Mouse (Mus musculus) lung, embryonic 15.5 days (tissue): Measurements from ENCODE around the gene Sec61g. TPM values are rescaled to one million over a fixed set of nuclear protein-coding genes. Genes with fewer than 3 reads are reported as not detected.

Experiments
- ATAC-seq: fragments of 200-750 bp; cut with Nextera tagmentation; 2 replicates; pipeline ENCODE4 v1.8.0; 2017; ENCODE audit warnings: moderate number of reproducible peaks, borderline replicate concordance; ENCODE audit not compliant: low FRiP score, low TSS enrichment; ENCODE audit errors: extremely low read depth
- H3K27ac ChIP-seq: fragments of 300-500 bp; sonication (generic); 2 replicates; pipeline ENCODE4 v1.5.1; 2015; ENCODE audit warnings: moderate library complexity, mild to moderate bottlenecking, inconsistent platforms
- H3K27me3 ChIP-seq: fragments of 300-500 bp; sonication (generic); 2 replicates; pipeline ENCODE4 v1.6.1; 2015; ENCODE audit warnings: inconsistent platforms
- H3K36me3 ChIP-seq: fragments of 300-500 bp; sonication (generic); 2 replicates; pipeline ENCODE4 v1.6.1; 2015; ENCODE audit warnings: inconsistent platforms
- H3K4me1 ChIP-seq: fragments of 300-500 bp; sonication (generic); 2 replicates; pipeline ENCODE4 v1.6.1; 2015; ENCODE audit warnings: inconsistent platforms
- H3K4me2 ChIP-seq: fragments of 300-500 bp; sonication (generic); 2 replicates; pipeline ENCODE4 v1.6.1; 2015; ENCODE audit warnings: inconsistent platforms, mild to moderate bottlenecking, moderate library complexity
- H3K4me3 ChIP-seq: fragments of 300-500 bp; sonication (generic); 2 replicates; pipeline ENCODE4 v1.5.1; 2015; ENCODE audit warnings: mild to moderate bottlenecking, inconsistent platforms
- H3K9ac ChIP-seq: fragments of 300-500 bp; sonication (generic); 2 replicates; pipeline ENCODE4 v1.6.1; 2015; ENCODE audit warnings: inconsistent platforms
- H3K9me3 ChIP-seq: fragments of 300-500 bp; sonication (generic); 2 replicates; pipeline ENCODE4 v1.6.1; 2016; ENCODE audit warnings: inconsistent platforms
- WGBS: fragments of 180-500 bp; shearing (Covaris S2); methylation state at CpG from one replicate; pipeline ENCODE4 v1.1.7; 2015; 5-methylcytosine and 5-hydroxymethylcytosine counted together
- polyA plus RNA-seq: library from polyadenylated mRNA; unstranded; fragments of >200 nt; fragmentation: Nextera tagmentation; extraction: Ambion mirVana; gene quantifications from 2 replicates; pipeline ENCODE4 v1.2.1, GENCODE M21; 2015

The Sec61g gene
- 36.9 and 44.9 TPM in 2 replicates for polyA plus RNA-seq

DNA sequence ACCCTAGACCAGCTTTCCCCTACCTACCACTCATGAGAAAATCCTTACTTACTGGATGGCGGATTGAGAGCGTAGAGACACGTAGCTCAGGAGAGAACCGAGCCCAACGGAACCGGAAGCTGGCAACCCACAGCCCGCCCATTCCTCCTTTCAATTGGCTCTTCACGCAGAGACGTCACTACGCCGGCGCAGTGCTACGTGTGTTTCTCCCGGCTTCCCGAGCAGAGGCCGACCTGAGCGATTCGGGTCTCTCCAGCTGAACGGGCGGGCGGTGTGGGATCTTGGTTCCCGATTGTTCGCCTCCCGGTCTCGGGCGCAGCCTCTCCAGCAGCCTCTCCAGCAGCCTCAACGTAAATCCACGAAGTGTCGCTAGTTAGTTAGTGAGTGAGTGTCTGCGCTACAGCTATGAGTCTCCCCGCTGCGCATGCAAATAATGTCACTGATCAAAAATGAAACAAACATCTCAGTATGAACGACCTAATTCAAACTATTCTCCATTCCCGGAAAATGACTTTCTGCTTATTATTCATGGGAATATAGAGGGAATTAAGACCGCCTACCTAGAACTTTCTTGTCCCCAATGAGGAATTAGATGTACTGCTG is at the start of gene Sec61g:
Gene Sec61g (minus strand): TSS at position 433 of the 603 bp plus-strand sequence.
- peak within 1 kb of the TSS; percentile 96 for H3K27ac ChIP-seq
- peaks cover 25% of the 10 kb centered on the region for H3K36me3 ChIP-seq
- H3K9ac ChIP-seq = peak within 1 kb of the TSS; percentile 90
- peak; percentile 100 for ATAC-seq
- H3K27me3 ChIP-seq = no peaks in the 10 kb centered on the region
- under 1% methylated on average over 35 of the region's 35 CpGs for WGBS
- H3K4me2 ChIP-seq = peak within 1 kb of the TSS; percentile 60
- H3K4me1 ChIP-seq = no peaks in the 10 kb centered on the region; the same call in 1 of the 2 replicates
- H3K9me3 ChIP-seq = no peaks in the 10 kb centered on the region
- peak within 1 kb of the TSS; percentile 87 for H3K4me3 ChIP-seq

GRCm38 (mm10) chr11:16546421-16547163 is 38.3 kb upstream of the Sec61g start:
- H3K9ac ChIP-seq = no peak overlapping the region
- H3K4me2 ChIP-seq = no peak overlapping the region
- 0 out of 2 replicates have a peak overlapping the region, but pooled peaks have one; percentile 6 for H3K27ac ChIP-seq
- peaks cover 3% of the 10 kb centered on the region; the same call in 1 of the 2 replicates for H3K4me1 ChIP-seq
- no peak for ATAC-seq
- 52% methylated on average over 5 of the region's 5 CpGs for WGBS
- no peak overlapping the region for H3K4me3 ChIP-seq
- no peaks in the 10 kb centered on the region for H3K36me3 ChIP-seq
- no peaks in the 10 kb centered on the region for H3K27me3 ChIP-seq
- H3K9me3 ChIP-seq = no peaks in the 10 kb centered on the region

DNA sequence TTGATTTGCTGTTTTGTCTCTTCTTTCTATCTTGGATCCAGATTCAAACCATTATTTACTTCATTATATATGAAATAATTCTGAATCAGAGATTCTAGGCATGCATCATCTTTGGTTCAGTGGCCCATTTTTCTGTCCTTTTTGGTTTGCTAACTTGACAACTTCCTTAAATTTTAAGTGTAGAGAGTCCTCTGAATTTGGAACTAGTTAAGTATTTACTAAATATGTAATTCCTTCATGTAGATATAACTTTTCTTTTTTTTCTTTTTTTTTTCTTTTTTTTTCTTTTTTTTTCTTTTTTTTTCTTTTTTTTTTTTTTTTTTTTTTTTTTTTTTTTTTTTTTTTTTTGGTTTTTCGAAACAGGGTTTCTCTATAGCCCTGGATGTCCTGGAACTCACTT is 29.1 kb upstream of the Sec61g start:
- Histone ChIP-seq H3K36me3 (no peaks in the 10 kb centered on the region), H3K9me3 (no peaks in the 10 kb centered on the region), H3K27me3 (no peaks in the 10 kb centered on the region), H3K4me3 (no peak overlapping the region), H3K4me2 (no peak overlapping the region), H3K27ac (no peak overlapping the region), H3K9ac (no peak overlapping the region), H3K4me1 (no peaks in the 10 kb centered on the region)
- no peak for ATAC-seq
- WGBS = 87% methylated on average over 1 of the region's 1 CpGs

GRCm38 (mm10) chr11:16534582-16535553 is 26.6 kb upstream of the Sec61g start:
- Histone ChIP-seq H3K4me2 (no peak overlapping the region), H3K9ac (no peak overlapping the region), H3K36me3 (no peaks in the 10 kb centered on the region), H3K4me3 (no peak overlapping the region), H3K4me1 (no peaks in the 10 kb centered on the region), H3K9me3 (no peaks in the 10 kb centered on the region), H3K27ac (no peak overlapping the region), H3K27me3 (no peaks in the 10 kb centered on the region)
- 64% methylated on average over 5 of the region's 5 CpGs for WGBS
- no peak for ATAC-seq

GRCm38 (mm10) chr11:16532877-16533276 is 24.6 kb upstream of the Sec61g start:
- no peaks in the 10 kb centered on the region for H3K4me1 ChIP-seq
- no peak overlapping the region for H3K4me3 ChIP-seq
- H3K27ac ChIP-seq = no peak overlapping the region
- no peaks in the 10 kb centered on the region for H3K36me3 ChIP-seq
- no peaks in the 10 kb centered on the region for H3K9me3 ChIP-seq
- H3K27me3 ChIP-seq = no peaks in the 10 kb centered on the region
- ATAC-seq = no peak
- H3K9ac ChIP-seq = no peak overlapping the region
- H3K4me2 ChIP-seq = no peak overlapping the region
- 19% methylated on average over 5 of the region's 5 CpGs for WGBS

- Histone ChIP-seq H3K4me1 (no peaks in the 10 kb centered on the region), H3K9me3 (no peaks in the 10 kb centered on the region), H3K4me2 (no peak overlapping the region), H3K9ac (no peak overlapping the region), H3K36me3 (no peaks in the 10 kb centered on the region), H3K27me3 (no peaks in the 10 kb centered on the region), H3K4me3 (no peak overlapping the region), H3K27ac (no peak overlapping the region)
- ATAC-seq = no peak
Measured at GRCm38 (mm10) chr11:16528909-16529308, 20.6 kb upstream of the Sec61g start.

DNA sequence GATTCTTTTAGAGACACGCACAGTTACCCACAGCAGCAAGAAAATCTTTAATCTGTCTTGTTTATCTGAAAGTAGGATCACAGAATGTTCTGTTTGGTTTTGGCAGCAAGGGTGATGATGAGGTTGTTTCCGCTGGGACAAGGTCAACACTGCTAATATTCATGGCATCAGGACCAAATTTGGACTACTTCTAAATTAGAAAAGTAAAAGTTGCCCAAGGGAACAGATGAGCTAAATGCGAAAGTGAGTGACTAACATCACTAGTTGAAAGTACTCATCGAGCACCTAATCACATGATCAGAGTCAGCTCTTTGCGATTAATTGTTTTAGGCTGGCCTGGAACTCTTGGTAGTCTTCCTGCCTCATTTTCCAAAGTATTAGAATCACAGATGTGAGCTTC is 20.1 kb upstream of the Sec61g start:
- Histone ChIP-seq H3K27me3 (no peaks in the 10 kb centered on the region), H3K27ac (no peak overlapping the region), H3K4me3 (no peak overlapping the region), H3K9me3 (no peaks in the 10 kb centered on the region), H3K36me3 (no peaks in the 10 kb centered on the region), H3K9ac (no peak overlapping the region), H3K4me2 (no peak overlapping the region), H3K4me1 (no peaks in the 10 kb centered on the region)
- no peak for ATAC-seq
- 88% methylated on average over 5 of the region's 5 CpGs for WGBS

DNA sequence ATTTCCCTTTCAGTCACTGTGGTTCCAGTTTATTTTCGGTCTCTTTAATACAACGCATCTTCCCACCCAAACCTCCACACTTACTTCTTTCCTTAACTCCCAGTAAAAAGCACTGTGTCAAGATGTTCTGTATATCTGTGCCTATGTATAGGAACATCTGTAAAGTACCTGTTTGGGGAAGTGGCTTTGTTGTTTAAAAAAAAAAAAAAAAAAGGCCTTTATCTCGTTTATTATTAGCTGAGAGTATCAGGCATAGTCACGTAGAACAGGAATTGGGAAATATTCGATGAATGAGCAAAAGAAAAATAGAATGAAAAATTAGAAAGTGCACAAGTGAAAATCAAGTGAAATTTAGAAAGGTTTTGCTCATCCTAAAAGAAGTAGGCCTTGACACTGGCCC is 19.5 kb upstream of the Sec61g start:
- no peak overlapping the region for H3K4me3 ChIP-seq
- H3K27me3 ChIP-seq = no peaks in the 10 kb centered on the region
- H3K4me1 ChIP-seq = no peaks in the 10 kb centered on the region
- H3K36me3 ChIP-seq = no peaks in the 10 kb centered on the region
- no peak overlapping the region for H3K4me2 ChIP-seq
- WGBS = 81% methylated on average over 5 of the region's 5 CpGs
- ATAC-seq = no peak
- no peaks in the 10 kb centered on the region for H3K9me3 ChIP-seq
- H3K27ac ChIP-seq = no peak overlapping the region
- no peak overlapping the region for H3K9ac ChIP-seq

DNA sequence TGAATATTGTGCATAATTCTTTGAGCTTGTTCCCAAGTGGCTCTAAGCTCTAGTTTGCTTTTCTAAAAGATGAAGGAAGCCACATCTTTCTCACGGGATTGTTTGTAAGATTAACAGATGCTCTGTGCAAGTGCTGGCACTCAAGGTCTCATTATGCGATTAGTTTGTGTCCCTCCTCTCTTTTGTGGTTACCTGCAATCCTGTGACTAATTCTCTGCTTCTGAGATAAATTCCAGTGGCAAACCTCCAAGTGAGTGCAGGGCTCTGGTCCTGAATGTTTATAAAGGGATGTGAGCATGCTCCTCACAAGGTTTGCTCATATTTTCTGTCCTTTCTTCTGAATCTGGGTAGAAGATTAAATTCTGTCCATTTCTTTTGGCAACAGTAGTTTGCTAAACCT is 18.2 kb upstream of the Sec61g start:
- no peak overlapping the region for H3K9ac ChIP-seq
- no peaks in the 10 kb centered on the region for H3K36me3 ChIP-seq
- H3K4me2 ChIP-seq = no peak overlapping the region
- ATAC-seq = no peak
- H3K9me3 ChIP-seq = no peaks in the 10 kb centered on the region
- H3K4me1 ChIP-seq = no peaks in the 10 kb centered on the region
- 65% methylated on average over 2 of the region's 2 CpGs for WGBS
- no peak overlapping the region for H3K4me3 ChIP-seq
- no peaks in the 10 kb centered on the region for H3K27me3 ChIP-seq
- no peak overlapping the region for H3K27ac ChIP-seq

DNA sequence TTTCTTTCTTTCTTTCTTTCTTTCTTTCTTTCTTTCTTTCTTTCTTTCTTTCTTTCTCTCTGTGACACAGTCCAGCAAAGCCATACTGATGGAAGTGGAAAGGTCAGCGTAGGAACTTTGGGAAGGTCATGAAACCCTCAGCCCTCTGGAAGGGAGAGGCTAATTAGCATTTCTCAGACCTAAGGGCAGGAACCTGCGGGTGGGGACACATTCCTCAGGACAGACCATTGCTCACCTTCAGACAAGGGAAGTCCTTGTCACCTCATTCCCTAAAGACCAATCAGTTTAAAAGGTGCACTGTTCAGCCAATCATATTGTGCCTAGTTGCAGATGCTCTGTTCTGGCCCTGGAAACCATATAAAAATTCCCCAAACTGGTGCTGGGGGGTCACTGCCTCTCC is 17.4 kb upstream of the Sec61g start:
- no peaks in the 10 kb centered on the region for H3K27me3 ChIP-seq
- H3K27ac ChIP-seq = no peak overlapping the region
- WGBS = 52% methylated on average over 2 of the region's 2 CpGs
- H3K4me1 ChIP-seq = no peaks in the 10 kb centered on the region
- no peak for ATAC-seq
- no peaks in the 10 kb centered on the region for H3K9me3 ChIP-seq
- H3K4me2 ChIP-seq = no peak overlapping the region
- H3K36me3 ChIP-seq = no peaks in the 10 kb centered on the region
- no peak overlapping the region for H3K4me3 ChIP-seq
- no peak overlapping the region for H3K9ac ChIP-seq

DNA sequence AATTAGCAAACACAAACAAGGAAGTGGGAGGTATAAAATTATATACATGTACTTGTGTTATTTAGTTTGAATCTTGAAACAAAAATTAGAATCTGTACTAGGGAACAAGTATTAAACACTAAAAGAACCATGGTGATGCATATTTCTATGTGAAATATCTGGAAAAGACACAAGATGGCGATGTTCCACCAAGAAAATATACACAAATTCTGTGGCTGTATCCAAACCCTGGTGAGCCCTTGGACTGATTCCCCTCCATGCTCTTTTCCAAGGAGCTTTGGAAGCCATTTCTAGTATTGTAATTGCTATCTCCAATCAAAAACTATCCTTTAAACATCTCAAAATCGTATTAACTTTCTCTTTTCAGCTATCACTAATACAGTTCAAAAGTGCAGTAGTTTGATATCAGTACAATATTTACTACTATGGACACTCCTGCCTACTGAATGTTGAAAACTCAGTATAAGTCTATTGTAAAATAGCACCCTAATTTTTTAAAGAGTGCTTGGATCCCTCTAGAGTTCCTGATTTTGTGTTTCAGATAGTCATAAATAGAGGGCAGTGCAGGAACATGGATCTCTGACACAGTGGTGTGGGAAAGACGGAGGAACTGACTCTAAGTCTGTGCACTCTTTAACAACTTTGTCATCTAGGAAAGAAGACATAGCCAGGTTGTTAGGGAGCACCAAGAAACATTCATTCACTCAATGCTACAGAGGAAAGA is 16.8 kb upstream of the Sec61g start:
- ATAC-seq = peak; percentile 42; the same call in 1 of the 2 replicates
- H3K4me1 ChIP-seq = no peaks in the 10 kb centered on the region
- no peak overlapping the region for H3K9ac ChIP-seq
- no peak overlapping the region for H3K4me2 ChIP-seq
- H3K4me3 ChIP-seq = no peak overlapping the region
- H3K9me3 ChIP-seq = no peaks in the 10 kb centered on the region
- 33% methylated on average over 3 of the region's 3 CpGs for WGBS
- no peaks in the 10 kb centered on the region for H3K36me3 ChIP-seq
- no peaks in the 10 kb centered on the region for H3K27me3 ChIP-seq
- H3K27ac ChIP-seq = no peak overlapping the region
